Mouse (Mus musculus) ES-E14 (cell line): ENCODE data around the gene Best3. TPM values are rescaled to one million over a fixed set of nuclear protein-coding genes. Genes with fewer than 3 reads are reported as not detected.

Experiments used
- DNase-seq: peaks from one replicate; pipeline ENCODE4 v3.0.0-alpha.2; 2013; ENCODE audit warnings: low read depth, low spot score
- H3K27ac ChIP-seq: 2 replicates; pipeline ENCODE4 v1.5.1; 2012; ENCODE audit warnings: low read depth, mild to moderate bottlenecking, low read length, moderate library complexity, mixed read lengths; ENCODE audit not compliant: poor library complexity, insufficient read depth, severe bottlenecking
- H3K36me3 ChIP-seq: 2 replicates; pipeline ENCODE4 v1.6.1; 2012; ENCODE audit warnings: mild to moderate bottlenecking, low read length, moderate library complexity, mixed read lengths; ENCODE audit not compliant: control insufficient read depth, poor library complexity, insufficient read depth, severe bottlenecking
- H3K4me1 ChIP-seq, 2 experiments: fragments of 150-350 bp in 1 of 2; sonication (generic) in 1 of 2; 2 replicates each; pipeline ENCODE4 v1.6.1; 2012; ENCODE audit warnings: low read length in 2 of 2, mild to moderate bottlenecking in 1 of 2, mixed read lengths in 1 of 2; ENCODE audit not compliant: control insufficient read depth in 2 of 2, insufficient read depth in 2 of 2, poor library complexity in 1 of 2
- H3K4me3 ChIP-seq, 2 experiments: fragments of 150-350 bp in 1 of 2; sonication (generic) in 1 of 2; 2 replicates each; pipeline ENCODE4 v1.5.1; 2012; ENCODE audit warnings: low read length in 2 of 2, low read depth in 1 of 2, mild to moderate bottlenecking in 1 of 2, mixed read lengths in 1 of 2; ENCODE audit not compliant: insufficient read depth in 1 of 2, poor library complexity in 1 of 2, severe bottlenecking in 1 of 2
- H3K9ac ChIP-seq: 2 replicates; pipeline ENCODE4 v1.6.1; 2012; ENCODE audit warnings: low read depth, mild to moderate bottlenecking, low read length, mixed read lengths; ENCODE audit not compliant: poor library complexity, insufficient read depth, severe bottlenecking
- H3K9me3 ChIP-seq: fragments of 150-350 bp; sonication (generic); 2 replicates; pipeline ENCODE4 v1.6.1; 2012; ENCODE audit warnings: low read depth, mild to moderate bottlenecking, low read length; ENCODE audit not compliant: control insufficient read depth, insufficient read depth
- CHD2 ChIP-seq: IDR thresholded peaks from 2 replicates; pipeline ENCODE4 v1.6.1; 2014; ENCODE audit warnings: mild to moderate bottlenecking, low read depth, low read length, inconsistent platforms
- HCFC1 ChIP-seq: IDR thresholded peaks from 2 replicates; pipeline ENCODE4 v1.6.1; 2012; ENCODE audit warnings: low read length, inconsistent platforms, borderline replicate concordance; ENCODE audit not compliant: insufficient read depth
- MAFK ChIP-seq: IDR thresholded peaks from 2 replicates; pipeline ENCODE4 v1.6.1; 2014; ENCODE audit warnings: mild to moderate bottlenecking, low read depth, low read length, inconsistent platforms; ENCODE audit not compliant: insufficient read depth
- ZC3H11A ChIP-seq: IDR thresholded peaks from 2 replicates; pipeline ENCODE4 v1.6.1; 2012; ENCODE audit warnings: low read depth, mild to moderate bottlenecking, inconsistent platforms, low read length, borderline replicate concordance
- ZNF384 ChIP-seq: IDR thresholded peaks from 2 replicates; pipeline ENCODE4 v1.6.1; 2012; ENCODE audit warnings: low read depth, low read length, inconsistent platforms
- in situ Hi-C, 2 experiments: fragments of 600-800 bp; cut with MboI; formaldehyde crosslinking; loops; one replicate each; pipeline ENCODE4 v1.15.1; 2025; ENCODE audit warnings: low sequenced_read_pairs in 2 of 2, inconsistent platforms in 1 of 2; ENCODE audit not compliant: unreplicated experiment in 2 of 2
- total RNA-seq: library from RNA; depleted of rRNA; stranded (reverse); fragments of 300-350 nt; gene quantifications from 2 replicates; pipeline ENCODE4 v1.2.3, GENCODE M21; 2012

Gene Best3
- total RNA-seq, 1 experiment: 0.36 TPM

GRCm38 (mm10) chr10:116964084-116964483 lies 22.0 kb upstream of the Best3 start:
- Histone ChIP-seq H3K27ac (no peak overlapping the region), H3K9me3 (no peaks in the 10 kb centered on the region)
- in situ Hi-C loops: no loop called here

GRCm38 (mm10) chr10:116964571-116964970 lies 21.5 kb upstream of the Best3 start:
- Histone ChIP-seq H3K36me3 (no peaks in the 10 kb centered on the region), H3K27ac (no peak overlapping the region)
- no peak for DNase-seq

More at GRCm38 (mm10) chr10:116964084-116964483, 22.0 kb upstream of the Best3 start:
- no peaks in the 10 kb centered on the region for H3K36me3 ChIP-seq
- peak overlapping the region in 1 of 2 experiments; percentile 41; a peak in 2 of 4 replicates for H3K4me3 ChIP-seq
- H3K4me1 ChIP-seq: no peaks in the 10 kb centered on the region
- no peak for DNase-seq
- H3K9ac ChIP-seq: no peak overlapping the region
- TF ChIP-seq ZNF384 (no peak), HCFC1 (no peak), MAFK (no peak), CHD2 (no peak), ZC3H11A (no peak)

GRCm38 (mm10) chr10:116965297-116965696 lies 20.8 kb upstream of the Best3 start:
- H3K4me1 ChIP-seq: no peaks in the 10 kb centered on the region
- H3K9me3 ChIP-seq: no peaks in the 10 kb centered on the region
- H3K9ac ChIP-seq: no peak overlapping the region
- H3K4me3 ChIP-seq: no peak overlapping the region
- no peak for DNase-seq
- TF ChIP-seq ZC3H11A (no peak), ZNF384 (no peak), HCFC1 (no peak), CHD2 (no peak)
- in situ Hi-C loops: no loop called here
- H3K27ac ChIP-seq: no peak overlapping the region
- no peaks in the 10 kb centered on the region for H3K36me3 ChIP-seq

More at GRCm38 (mm10) chr10:116964571-116964970, 21.5 kb upstream of the Best3 start:
- H3K9me3 ChIP-seq: no peaks in the 10 kb centered on the region
- H3K4me3 ChIP-seq: no peak overlapping the region
- in situ Hi-C loops: no loop called here
- no peak overlapping the region for H3K9ac ChIP-seq
- TF ChIP-seq ZC3H11A (no peak), ZNF384 (no peak), CHD2 (no peak), HCFC1 (no peak), MAFK (no peak)
- H3K4me1 ChIP-seq: no peaks in the 10 kb centered on the region

GRCm38 (mm10) chr10:116966065-116966464 lies 20.0 kb upstream of the Best3 start:
- H3K9me3 ChIP-seq: no peaks in the 10 kb centered on the region
- no peak overlapping the region for H3K4me3 ChIP-seq
- H3K36me3 ChIP-seq: no peaks in the 10 kb centered on the region
- H3K9ac ChIP-seq: no peak overlapping the region
- in situ Hi-C loops: no loop called here
- DNase-seq: no peak
- no peaks in the 10 kb centered on the region for H3K4me1 ChIP-seq
- H3K27ac ChIP-seq: no peak overlapping the region
- TF ChIP-seq HCFC1: no peak
- no peak for TF ChIP-seq MAFK
- no peak for TF ChIP-seq ZNF384
- TF ChIP-seq ZC3H11A: no peak
- no peak for TF ChIP-seq CHD2

GRCm38 (mm10) chr10:116968741-116969140 lies 17.4 kb upstream of the Best3 start:
- no peak overlapping the region for H3K9ac ChIP-seq
- H3K36me3 ChIP-seq: no peaks in the 10 kb centered on the region
- H3K27ac ChIP-seq: no peak overlapping the region
- no peaks in the 10 kb centered on the region for H3K9me3 ChIP-seq
- H3K4me1 ChIP-seq: peaks cover 0 to 2% of the 10 kb centered on the region in 2 experiments; a peak in 2 of 4 replicates
- in situ Hi-C loops: no loop called here
- no peak overlapping the region for H3K4me3 ChIP-seq
- no peak for TF ChIP-seq MAFK
- no peak for TF ChIP-seq CHD2
- TF ChIP-seq ZC3H11A: no peak
- TF ChIP-seq ZNF384: no peak
- no peak for TF ChIP-seq HCFC1
- no peak for DNase-seq
